Mouse (Mus musculus) liver, adult 2 months (tissue): ENCODE measurements at regions not wholly inside any gene's neighbourhood (a gene's known extent, or its start where the extent isn't known, plus 50 kb on each side); places are given as distances from the start of the nearest gene placed in this dataset.
A peak's percentile ranks its signal among the peaks of the same experiment; 100 is the strongest.
"Not testable (repeated sequence)": the region's sequence is repeated elsewhere in the genome, so short reads cannot be mapped to it uniquely, and the experiment has no call there.

ENCODE experiments used
- DNase-seq: peaks from one replicate; pipeline ENCODE4 v3.0.0-alpha.2; 2011; ENCODE audit warnings: low read depth, low spot score; ENCODE audit errors: extremely low read depth
- H3K27ac ChIP-seq: fragments of 200-500 bp; replicated peaks from 2 replicates; pipeline ENCODE4 v1.5.1; 2012; ENCODE audit warnings: low read depth, mild to moderate bottlenecking, control low read depth, inconsistent platforms, low read length; ENCODE audit not compliant: insufficient read depth
- H3K27me3 ChIP-seq: fragments of 200-500 bp; 2 replicates; pipeline ENCODE4 v1.6.1; 2012; ENCODE audit warnings: mild to moderate bottlenecking, moderate library complexity, low read length, inconsistent platforms; ENCODE audit not compliant: control insufficient read depth, insufficient read depth
- H3K36me3 ChIP-seq: fragments of 200-500 bp; 2 replicates; pipeline ENCODE4 v1.6.1; 2012; ENCODE audit warnings: low read length, inconsistent platforms; ENCODE audit not compliant: control insufficient read depth, insufficient read depth
- H3K4me1 ChIP-seq: fragments of 200-500 bp; 2 replicates; pipeline ENCODE4 v1.6.1; 2011; ENCODE audit warnings: low read length; ENCODE audit not compliant: control insufficient read depth, insufficient read depth
- H3K4me3 ChIP-seq: fragments of 200-500 bp; 2 replicates; pipeline ENCODE4 v1.5.1; 2011; ENCODE audit warnings: low read depth, mild to moderate bottlenecking, control low read depth, low read length, moderate library complexity; ENCODE audit not compliant: insufficient read depth
- H3K79me2 ChIP-seq: fragments of 200-500 bp; 2 replicates; pipeline ENCODE4 v1.6.1; 2012; ENCODE audit warnings: inconsistent platforms, mild to moderate bottlenecking, low read length, moderate library complexity; ENCODE audit not compliant: control insufficient read depth, insufficient read depth
- H3K9ac ChIP-seq: fragments of 200-500 bp; 2 replicates; pipeline ENCODE4 v1.6.1; 2012; ENCODE audit warnings: low read depth, mild to moderate bottlenecking, control low read depth, inconsistent platforms, low read length
- CTCF ChIP-seq: fragments of 200-500 bp; IDR thresholded peaks from 2 replicates; pipeline ENCODE4 v1.5.1; 2011; ENCODE audit warnings: low read depth, low read length, control low read depth
- POLR2A ChIP-seq: fragments of 200-500 bp; IDR thresholded peaks from 2 replicates; pipeline ENCODE4 v1.6.1; 2011; ENCODE audit warnings: low read length, control low read depth; ENCODE audit not compliant: insufficient read depth; ENCODE audit errors: extremely low read depth
- WGBS: fragments of 180-500 bp; shearing (Covaris S2); methylation state at CpG from one replicate; pipeline ENCODE4 v1.1.7; 2018; 5-methylcytosine and 5-hydroxymethylcytosine counted together

DNA sequence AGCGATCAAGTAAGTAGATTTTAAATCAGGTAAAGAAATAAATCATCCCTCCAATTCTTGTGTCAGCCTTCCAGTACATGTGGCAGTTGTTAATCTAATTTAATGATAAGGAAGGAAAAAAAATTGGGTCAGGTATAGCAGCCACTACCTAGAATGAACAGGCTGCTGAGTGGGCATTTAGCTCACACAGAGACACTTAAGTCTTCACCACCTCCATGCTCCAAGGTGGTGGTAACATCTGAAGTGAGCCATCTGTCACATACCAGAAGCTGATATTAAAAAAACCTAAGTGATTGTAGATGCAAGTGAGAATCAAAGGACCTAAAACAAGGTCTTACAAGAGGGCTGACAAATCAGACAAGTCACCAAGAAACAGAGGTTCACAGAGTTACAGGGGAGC lies 549.6 kb upstream of the Chordc1 start:
- H3K9ac ChIP-seq, result no peak overlapping the region
- H3K79me2 ChIP-seq, result no peaks in the 10 kb centered on the region
- no peaks in the 10 kb centered on the region for H3K4me1 ChIP-seq
- H3K27ac ChIP-seq, result no peak overlapping the region
- H3K4me3 ChIP-seq, result no peak overlapping the region
- TF ChIP-seq POLR2A (no peak), CTCF (no peak)
- 66% methylated on average over 1 of the region's 1 CpGs for WGBS
- DNase-seq, result no peak
- H3K36me3 ChIP-seq, result no peaks in the 10 kb centered on the region
- H3K27me3 ChIP-seq, result no peaks in the 10 kb centered on the region

DNA sequence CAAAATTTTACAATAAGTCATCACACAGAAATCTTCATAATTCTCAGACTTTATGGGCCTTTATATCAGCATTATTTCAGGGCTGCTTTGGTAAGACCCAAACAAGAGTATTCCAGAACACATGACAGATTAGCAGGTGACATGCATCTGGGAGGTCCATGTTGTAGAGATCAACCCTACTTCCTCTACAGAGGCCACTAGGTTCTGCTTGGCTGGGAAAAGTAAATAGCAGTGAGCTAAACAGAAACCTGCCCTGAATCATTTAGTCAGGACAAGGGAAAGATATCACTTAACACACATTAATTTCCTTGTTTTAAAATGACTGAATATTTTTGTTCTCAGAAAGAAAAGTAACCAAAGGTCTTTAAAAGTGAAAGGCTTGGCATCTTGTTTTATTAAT lies 546.7 kb upstream of the Chordc1 start:
- no peak for DNase-seq
- Histone ChIP-seq H3K36me3 (no peaks in the 10 kb centered on the region), H3K4me1 (no peaks in the 10 kb centered on the region), H3K79me2 (no peaks in the 10 kb centered on the region), H3K27me3 (no peaks in the 10 kb centered on the region), H3K4me3 (no peak overlapping the region), H3K9ac (no peak overlapping the region), H3K27ac (no peak overlapping the region)
- TF ChIP-seq CTCF, result no peak
- TF ChIP-seq POLR2A, result no peak

DNA sequence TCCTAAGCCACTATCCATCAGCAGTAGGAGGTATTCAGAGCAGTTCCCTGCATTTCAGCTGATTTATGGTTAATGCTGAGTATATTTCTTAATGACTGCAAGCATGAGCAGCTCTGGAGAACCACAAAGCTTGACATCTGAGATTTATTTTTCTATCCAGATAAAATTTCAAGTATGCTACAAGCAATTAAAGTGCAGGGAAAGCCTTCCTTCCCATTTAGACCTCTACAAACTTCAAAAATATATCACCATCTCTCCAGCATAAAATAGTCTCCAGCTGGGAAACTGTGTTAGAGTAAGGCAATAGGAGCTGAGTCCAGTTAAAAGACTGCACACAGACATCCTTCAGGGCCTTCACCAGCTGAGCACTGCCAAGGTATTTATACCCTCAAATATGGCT lies 546.2 kb upstream of the Chordc1 start:
- TF ChIP-seq CTCF, result no peak
- no peak for TF ChIP-seq POLR2A
- no peak for DNase-seq
- Histone ChIP-seq H3K27ac (no peak overlapping the region), H3K79me2 (no peaks in the 10 kb centered on the region), H3K4me3 (no peak overlapping the region), H3K36me3 (no peaks in the 10 kb centered on the region), H3K4me1 (no peaks in the 10 kb centered on the region), H3K9ac (no peak overlapping the region), H3K27me3 (no peaks in the 10 kb centered on the region)

DNA sequence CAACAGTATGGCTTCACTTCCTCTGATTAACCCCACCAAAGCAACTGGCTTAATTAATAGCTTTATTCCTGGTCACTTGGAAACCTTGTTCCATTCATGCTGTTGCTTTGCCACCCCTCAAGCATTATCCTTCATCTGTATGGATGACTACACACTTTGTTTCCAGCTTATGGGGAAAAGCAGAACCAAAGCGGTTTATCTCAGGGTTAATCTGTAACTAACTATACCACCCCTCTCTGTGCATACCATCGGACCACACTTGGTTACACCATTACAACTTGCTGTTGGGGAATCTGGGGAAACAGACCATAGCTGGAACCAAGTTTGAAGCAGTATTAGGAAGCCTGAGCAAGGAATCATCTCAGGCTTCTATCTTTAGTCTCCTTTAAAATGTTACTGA lies 500.1 kb upstream of the Chordc1 start:
- WGBS, result 66% methylated on average over 2 of the region's 2 CpGs
- H3K36me3 ChIP-seq, H3K4me1 ChIP-seq, H3K79me2 ChIP-seq, H3K4me3 ChIP-seq, H3K27ac ChIP-seq, H3K27me3 ChIP-seq, H3K9ac ChIP-seq, DNase-seq: not testable (repeated sequence)

DNA sequence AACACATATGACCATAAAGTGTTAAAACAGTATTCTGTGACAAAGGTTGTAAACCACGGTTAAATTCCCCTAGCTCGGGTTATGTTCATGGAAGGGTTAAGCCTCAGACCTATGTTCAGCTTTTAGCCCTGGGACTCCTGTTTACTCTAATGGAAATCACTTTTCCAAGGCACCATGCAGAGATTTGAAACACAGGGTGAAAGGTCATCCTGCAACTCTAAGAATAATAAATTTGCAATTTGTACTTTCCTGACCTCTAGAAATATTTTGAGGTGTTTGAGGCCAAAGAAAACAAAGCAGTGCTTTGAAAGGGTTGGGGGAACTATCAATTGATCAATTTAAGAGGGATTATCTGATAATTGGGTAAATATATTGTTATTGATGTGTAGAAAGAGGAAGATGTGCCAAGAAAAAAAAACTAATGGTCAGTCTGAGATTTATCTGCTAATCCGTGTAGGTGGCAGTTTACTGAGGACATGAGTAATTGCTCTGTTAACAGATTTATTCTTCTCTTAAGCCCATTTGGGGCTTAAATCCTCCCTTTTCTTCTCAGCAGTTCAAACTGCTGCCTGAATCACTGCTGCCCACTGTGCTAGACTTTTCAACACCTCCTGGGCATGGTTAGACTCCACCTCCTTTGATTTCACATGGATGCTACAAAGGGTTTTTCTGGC lies 475.1 kb upstream of the Chordc1 start:
- no peaks in the 10 kb centered on the region for H3K36me3 ChIP-seq
- H3K79me2 ChIP-seq, result no peaks in the 10 kb centered on the region
- no peaks in the 10 kb centered on the region for H3K4me1 ChIP-seq
- H3K27me3 ChIP-seq, result no peaks in the 10 kb centered on the region
- peak; percentile 8 for DNase-seq
- no peak overlapping the region for H3K4me3 ChIP-seq
- no peak overlapping the region for H3K9ac ChIP-seq
- H3K27ac ChIP-seq, result no peak overlapping the region
- TF ChIP-seq POLR2A (no peak), CTCF (no peak)
- 47% methylated on average over 3 of the region's 3 CpGs for WGBS

DNA sequence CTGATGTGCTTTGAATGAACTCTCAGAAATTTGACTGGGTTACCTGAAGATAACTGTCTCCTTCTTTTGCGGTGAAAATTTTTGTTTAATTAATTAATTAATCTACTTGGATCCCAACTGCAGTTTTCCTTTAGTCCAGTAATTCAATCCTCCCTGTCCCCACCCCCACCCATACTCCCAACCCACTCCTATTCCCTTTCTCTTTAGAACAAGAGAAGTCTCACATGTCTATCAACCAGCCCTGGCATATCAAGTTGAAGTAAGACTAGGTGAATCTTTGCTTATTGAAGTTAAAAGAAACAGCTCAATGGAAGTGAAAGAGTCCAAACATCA lies 474.6 kb upstream of the Chordc1 start:
- H3K36me3 ChIP-seq, result no peaks in the 10 kb centered on the region
- H3K27me3 ChIP-seq, result no peaks in the 10 kb centered on the region
- no peak overlapping the region for H3K27ac ChIP-seq
- no peak for DNase-seq
- H3K79me2 ChIP-seq, result no peaks in the 10 kb centered on the region
- H3K9ac ChIP-seq, result no peak overlapping the region
- no peak for TF ChIP-seq CTCF
- no peak for TF ChIP-seq POLR2A
- 72% methylated on average over 1 of the region's 1 CpGs for whole genome bisulfite sequencing
- H3K4me3 ChIP-seq, result no peak overlapping the region
- H3K4me1 ChIP-seq, result no peaks in the 10 kb centered on the region
